Mouse (Mus musculus) heart, embryonic 15.5 days (tissue): Measurements from ENCODE around the gene Cdh24. TPM values are rescaled to one million over a fixed set of nuclear protein-coding genes. Genes with fewer than 3 reads are reported as not detected.

Experiments used
- ATAC-seq: fragments of 200-750 bp; cut with Nextera tagmentation; replicated peaks from 2 replicates; pipeline ENCODE4 v1.8.0; 2017; ENCODE audit warnings: low read depth, moderate TSS enrichment; ENCODE audit not compliant: insufficient number of reproducible peaks, insufficient read depth, low FRiP score
- H3K27ac ChIP-seq: fragments of 300-500 bp; sonication (generic); 2 replicates; pipeline ENCODE4 v1.5.1; 2015; ENCODE audit warnings: mild to moderate bottlenecking, inconsistent platforms
- H3K27me3 ChIP-seq: fragments of 300-500 bp; sonication (generic); 2 replicates; pipeline ENCODE4 v1.6.1; 2015; ENCODE audit warnings: inconsistent platforms
- H3K36me3 ChIP-seq: fragments of 300-500 bp; sonication (generic); 2 replicates; pipeline ENCODE4 v1.6.1; 2015; ENCODE audit warnings: mild to moderate bottlenecking, inconsistent platforms
- H3K4me1 ChIP-seq: fragments of 300-500 bp; sonication (generic); replicated peaks from 2 replicates; pipeline ENCODE4 v1.6.1; 2015; ENCODE audit warnings: inconsistent platforms
- H3K4me2 ChIP-seq: fragments of 300-500 bp; sonication (generic); 2 replicates; pipeline ENCODE4 v1.6.1; 2015; ENCODE audit warnings: inconsistent platforms, mild to moderate bottlenecking, moderate library complexity
- H3K4me3 ChIP-seq: fragments of 300-500 bp; sonication (generic); 2 replicates; pipeline ENCODE4 v1.5.1; 2015; ENCODE audit warnings: mild to moderate bottlenecking, inconsistent platforms
- H3K9ac ChIP-seq: fragments of 300-500 bp; sonication (generic); 2 replicates; pipeline ENCODE4 v1.6.1; 2015; ENCODE audit warnings: mild to moderate bottlenecking, inconsistent platforms
- H3K9me3 ChIP-seq: fragments of 300-500 bp; sonication (generic); replicated peaks from 2 replicates; pipeline ENCODE4 v1.6.1; 2016; ENCODE audit warnings: inconsistent platforms
- WGBS: fragments of 180-500 bp; shearing (Covaris S2); methylation state at CpG from one replicate; pipeline ENCODE4 v1.1.7; 2015; ENCODE audit warnings: mixed read lengths; 5-methylcytosine and 5-hydroxymethylcytosine counted together
- polyA plus RNA-seq: library from polyadenylated mRNA; unstranded; fragments of >200 nt; fragmentation: Nextera tagmentation; extraction: Ambion mirVana; gene quantifications from 2 replicates; pipeline ENCODE4 v1.2.1, GENCODE M21; 2015

Gene Cdh24
- polyA plus RNA-seq, 1 experiment from 2014 or later, result 1.6 TPM

- Histone ChIP-seq H3K4me1 (no peaks in the 10 kb centered on the region), H3K27ac (no peak overlapping the region), H3K36me3 (peaks cover 96% of the 10 kb centered on the region), H3K4me2 (no peak overlapping the region), H3K9me3 (no peaks in the 10 kb centered on the region), H3K9ac (no peak overlapping the region), H3K27me3 (no peaks in the 10 kb centered on the region), H3K4me3 (no peak overlapping the region)
- no peak for ATAC-seq
- WGBS, result 88% methylated on average over 10 of the region's 10 CpGs
Observed at GRCm38 (mm10) chr14:54664477-54665222, 23.5 kb upstream of the Cdh24 start.

GRCm38 (mm10) chr14:54660009-54660408 is 18.8 kb upstream of the Cdh24 start:
- WGBS, result 88% methylated on average over 2 of the region's 2 CpGs
- no peaks in the 10 kb centered on the region for H3K27me3 ChIP-seq
- H3K4me1 ChIP-seq, result no peaks in the 10 kb centered on the region
- no peak overlapping the region for H3K4me3 ChIP-seq
- no peak overlapping the region for H3K9ac ChIP-seq
- no peak overlapping the region for H3K27ac ChIP-seq
- H3K9me3 ChIP-seq, result no peaks in the 10 kb centered on the region
- ATAC-seq, result no peak
- H3K4me2 ChIP-seq, result no peak overlapping the region
- peaks cover 93% of the 10 kb centered on the region for H3K36me3 ChIP-seq

GRCm38 (mm10) chr14:54653496-54653895 is 12.3 kb upstream of the Cdh24 start:
- H3K36me3 ChIP-seq, result peaks cover 57% of the 10 kb centered on the region
- peaks cover 33% of the 10 kb centered on the region for H3K4me1 ChIP-seq
- H3K9me3 ChIP-seq, result no peaks in the 10 kb centered on the region
- ATAC-seq, result peak; percentile 91
- peak overlapping the region; percentile 76 for H3K9ac ChIP-seq
- peak overlapping the region; percentile 88 for H3K27ac ChIP-seq
- H3K4me2 ChIP-seq, result peak overlapping the region; percentile 74
- peak overlapping the region; percentile 62 for H3K4me3 ChIP-seq
- whole genome bisulfite sequencing, result 0% methylated on average over 12 of the region's 12 CpGs
- H3K27me3 ChIP-seq, result no peaks in the 10 kb centered on the region

- Histone ChIP-seq H3K9ac (peak overlapping the region; percentile 76), H3K9me3 (no peaks in the 10 kb centered on the region), H3K27ac (peak overlapping the region; percentile 88), H3K36me3 (peaks cover 59% of the 10 kb centered on the region), H3K4me3 (peak overlapping the region; percentile 62), H3K4me1 (peaks cover 33% of the 10 kb centered on the region), H3K4me2 (peak overlapping the region; percentile 74), H3K27me3 (no peaks in the 10 kb centered on the region)
- WGBS, result 0% methylated on average over 7 of the region's 7 CpGs
- no peak for ATAC-seq
Observed at GRCm38 (mm10) chr14:54652787-54653186, 11.6 kb upstream of the Cdh24 start.

- ATAC-seq, result no peak
- peaks cover 33% of the 10 kb centered on the region for H3K4me1 ChIP-seq
- no peak overlapping the region for H3K9ac ChIP-seq
- no peaks in the 10 kb centered on the region for H3K9me3 ChIP-seq
- no peak overlapping the region for H3K4me2 ChIP-seq
- H3K27ac ChIP-seq, result peak overlapping the region; percentile 38; the same call in 1 of the 2 replicates
- no peak overlapping the region for H3K4me3 ChIP-seq
- no peaks in the 10 kb centered on the region for H3K27me3 ChIP-seq
- H3K36me3 ChIP-seq, result peaks cover 61% of the 10 kb centered on the region
- 77% methylated on average over 4 of the region's 4 CpGs for WGBS
Observed at GRCm38 (mm10) chr14:54651556-54651955, 10.4 kb upstream of the Cdh24 start.

GRCm38 (mm10) chr14:54650621-54651454 is 9.7 kb upstream of the Cdh24 start:
- Histone ChIP-seq H3K4me3 (no peak overlapping the region), H3K4me1 (peaks cover 33% of the 10 kb centered on the region), H3K9me3 (no peaks in the 10 kb centered on the region), H3K36me3 (peaks cover 61% of the 10 kb centered on the region), H3K4me2 (no peak overlapping the region), H3K27me3 (no peaks in the 10 kb centered on the region), H3K27ac (no peak overlapping the region), H3K9ac (no peak overlapping the region)
- WGBS, result 59% methylated on average over 23 of the region's 23 CpGs
- 0 out of 2 replicates have a peak, but pooled peaks have one; percentile 7 for ATAC-seq

- Histone ChIP-seq H3K4me2 (no peak overlapping the region), H3K36me3 (peaks cover 84% of the 10 kb centered on the region), H3K4me3 (no peak overlapping the region), H3K27me3 (no peaks in the 10 kb centered on the region), H3K27ac (no peak overlapping the region), H3K9me3 (no peaks in the 10 kb centered on the region), H3K9ac (no peak overlapping the region), H3K4me1 (peaks cover 22% of the 10 kb centered on the region)
- 76% methylated on average over 4 of the region's 4 CpGs for WGBS
- ATAC-seq, result no peak
Observed at GRCm38 (mm10) chr14:54647900-54648299, 6.7 kb upstream of the Cdh24 start.

- no peak overlapping the region for H3K4me3 ChIP-seq
- H3K4me2 ChIP-seq, result no peak overlapping the region
- WGBS, result 90% methylated on average over 8 of the region's 8 CpGs
- H3K36me3 ChIP-seq, result peaks cover 92% of the 10 kb centered on the region
- H3K9ac ChIP-seq, result no peak overlapping the region
- H3K4me1 ChIP-seq, result peaks cover 14% of the 10 kb centered on the region
- H3K27me3 ChIP-seq, result no peaks in the 10 kb centered on the region
- H3K9me3 ChIP-seq, result no peaks in the 10 kb centered on the region
- ATAC-seq, result no peak
- H3K27ac ChIP-seq, result no peak overlapping the region
Observed at GRCm38 (mm10) chr14:54646898-54647636, 5.9 kb upstream of the Cdh24 start.

- H3K9me3 ChIP-seq, result no peaks in the 10 kb centered on the region
- no peak overlapping the region for H3K4me2 ChIP-seq
- 94% methylated on average over 17 of the region's 17 CpGs for WGBS
- H3K4me3 ChIP-seq, result no peak overlapping the region
- no peak overlapping the region for H3K27ac ChIP-seq
- no peaks in the 10 kb centered on the region for H3K27me3 ChIP-seq
- no peak overlapping the region for H3K9ac ChIP-seq
- peaks cover 87% of the 10 kb centered on the region for H3K36me3 ChIP-seq
- no peak for ATAC-seq
- H3K4me1 ChIP-seq, result peaks cover 10% of the 10 kb centered on the region
Observed at GRCm38 (mm10) chr14:54646455-54646854, 5.3 kb upstream of the Cdh24 start.

- Histone ChIP-seq H3K4me2 (no peak overlapping the region), H3K27ac (no peak overlapping the region), H3K27me3 (no peaks in the 10 kb centered on the region; the same call in 1 of the 2 replicates), H3K9me3 (no peaks in the 10 kb centered on the region), H3K9ac (no peak overlapping the region), H3K4me1 (peaks cover 16% of the 10 kb centered on the region), H3K4me3 (no peak overlapping the region), H3K36me3 (peaks cover 69% of the 10 kb centered on the region)
- no peak for ATAC-seq
- 64% methylated on average over 9 of the region's 9 CpGs for WGBS
Observed at GRCm38 (mm10) chr14:54644294-54644693, 3.1 kb upstream of the Cdh24 start.

GRCm38 (mm10) chr14:54643011-54643410 is 1.8 kb upstream of the Cdh24 start:
- peaks cover 59% of the 10 kb centered on the region for H3K36me3 ChIP-seq
- 90% methylated on average over 2 of the region's 2 CpGs for WGBS
- no peak overlapping the region for H3K9ac ChIP-seq
- ATAC-seq, result no peak
- H3K27me3 ChIP-seq, result no peaks in the 10 kb centered on the region; the same call in 1 of the 2 replicates
- H3K4me1 ChIP-seq, result peaks cover 14% of the 10 kb centered on the region
- H3K9me3 ChIP-seq, result no peaks in the 10 kb centered on the region
- H3K4me2 ChIP-seq, result no peak overlapping the region
- no peak overlapping the region for H3K4me3 ChIP-seq
- no peak overlapping the region for H3K27ac ChIP-seq
